Comparison of ENCODE assay signal across 9 mouse cellular contexts in genomic region chr16:50688818-50689506, GRCm38 (mm10).
A peak's percentile ranks its signal among the peaks of the same experiment; 100 is the strongest.
DNase-seq lines count a peak whose midpoint lies in the region; ATAC-seq and TF ChIP-seq lines count a peak whose summit lies in the region.
"Had no signal": no experiment of that assay in that cellular context is flagged by ENCODE, and none has a peak within 500 bp of the region (broad histone marks: within the 10 kb centered on the region; RNA-seq: fewer than 3 reads in every experiment).

No protein-coding gene starts in this region.

- peak overlapping the region; percentile 65 for H3K4me3 ChIP-seq in gastrocnemius, adult 2 months
- peak overlapping the region; percentile 23 for H3K4me3 ChIP-seq in lung, postnatal 0 days (ENCODE audit: low read depth, low read length)
- H3K4me3 ChIP-seq in hindbrain, embryonic 14.5 days (replicated peaks; ENCODE audit: low read length) = no peak overlapping the region

- peak; percentile 37 for TF ChIP-seq CTCF in gastrocnemius, adult 2 months (IDR thresholded peaks at IDR 0.05)
- peak; percentile 56 for TF ChIP-seq CTCF in lung, postnatal 0 days (IDR thresholded peaks at IDR 0.05)

- no peak for ATAC-seq in lung, postnatal 0 days
- ATAC-seq in hindbrain, embryonic 14.5 days (ENCODE audit: low FRiP score) = peak; percentile 57; the same call in 1 of the 2 replicates
- no peak for ATAC-seq in cerebellum, adult (ENCODE audit: insufficient number of reproducible peaks, low FRiP score, low TSS enrichment)

- no peak for TF ChIP-seq EP300 in lung, postnatal 0 days (IDR thresholded peaks at IDR 0.05)

- no peak for DNase-seq in gastrocnemius, adult 2 months
- DNase-seq in gastrocnemius, postnatal 36 days = no peak
- DNase-seq in lung, postnatal 0 days (ENCODE audit: low spot score) = peak; percentile 29
- DNase-seq in lung, postnatal 4 days = no peak
- peak; percentile 42 for DNase-seq in hindbrain, embryonic 14.5 days (ENCODE audit: low spot score)
- peak; percentile 6 for DNase-seq in retina, postnatal 1 day
- DNase-seq in adrenal gland, postnatal 4 days (ENCODE audit: low spot score in 2 of 2) = no peak

- no peaks in the 10 kb centered on the region for H3K36me3 ChIP-seq in lung, postnatal 0 days (ENCODE audit: insufficient read depth, low read length)
- H3K36me3 ChIP-seq in hindbrain, embryonic 14.5 days (replicated peaks; ENCODE audit: control insufficient read depth, insufficient read depth) = no peaks in the 10 kb centered on the region
- H3K36me3 ChIP-seq: G1E had no signal

- peak overlapping the region; percentile 33 for H3K4me2 ChIP-seq in lung, postnatal 0 days (replicated peaks; ENCODE audit: low read depth, low read length)
- peak overlapping the region; percentile 17; the same call in 1 of the 2 replicates for H3K4me2 ChIP-seq in hindbrain, embryonic 14.5 days (replicated peaks)

- no peaks in the 10 kb centered on the region for H3K4me1 ChIP-seq in lung, postnatal 0 days (ENCODE audit: insufficient read depth, low read depth, low read length)
- 0 out of 2 replicates have a peak, but pooled peaks cover 2% of the 10 kb centered on the region for H3K4me1 ChIP-seq in hindbrain, embryonic 14.5 days (replicated peaks; ENCODE audit: control insufficient read depth, insufficient read depth, low read length)

- intact Hi-C loops in gastrocnemius, adult 2 months (cut with DNase I) = no loop called here
- intact Hi-C loops in gastrocnemius, postnatal 36 days (cut with DNase I) = no loop called here

- H3K9me3 ChIP-seq in lung, postnatal 0 days (ENCODE audit: low read length) = no peaks in the 10 kb centered on the region
- H3K9me3 ChIP-seq in hindbrain, embryonic 14.5 days (ENCODE audit: control insufficient read depth, low read length) = no peaks in the 10 kb centered on the region
- H3K9me3 ChIP-seq: G1E had no signal

- H3K27me3 ChIP-seq in lung, postnatal 0 days (replicated peaks; ENCODE audit: insufficient read depth, low read length) = no peaks in the 10 kb centered on the region
- no peaks in the 10 kb centered on the region for H3K27me3 ChIP-seq in hindbrain, embryonic 14.5 days (ENCODE audit: control insufficient read depth, insufficient read depth, low read length)

- no peak overlapping the region for H3K9ac ChIP-seq in lung, postnatal 0 days (replicated peaks; ENCODE audit: low read depth)
- H3K9ac ChIP-seq in hindbrain, embryonic 14.5 days = no peak overlapping the region

- no peak overlapping the region for H3K27ac ChIP-seq in gastrocnemius, adult 2 months
- H3K27ac ChIP-seq in lung, postnatal 0 days (ENCODE audit: low read length) = no peak overlapping the region
- H3K27ac ChIP-seq in hindbrain, embryonic 14.5 days = peak overlapping the region; percentile 14; the same call in 1 of the 2 replicates

- WGBS in lung, postnatal 0 days = 42% methylated on average over 11 of the region's 11 CpGs
- 65% methylated on average over 11 of the region's 11 CpGs for WGBS in hindbrain, embryonic 14.5 days

Comparison
In these comparisons a context has a peak if more than half of its experiments do, and no peak if none do; other contexts are left out.
1. DNase-seq: peak in lung, postnatal 0 days (single experiment), hindbrain, embryonic 14.5 days (single experiment) and retina, postnatal 1 day (single experiment); none in gastrocnemius, adult 2 months (single experiment), gastrocnemius, postnatal 36 days (0 of 2), lung, postnatal 4 days (0 of 2) and adrenal gland, postnatal 4 days (0 of 2).